Mouse (Mus musculus) liver, embryonic 15.5 days (tissue): ENCODE measurements around the gene Rps6kc1. TPM values are rescaled to one million over a fixed set of nuclear protein-coding genes. Genes with fewer than 3 reads are reported as not detected.
A peak's percentile ranks its signal among the peaks of the same experiment; 100 is the strongest.

Experiments used
- ATAC-seq: fragments of 200-750 bp; cut with Nextera tagmentation; 2 replicates; pipeline ENCODE4 v1.8.0; 2017; ENCODE audit warnings: moderate number of reproducible peaks, mild to moderate bottlenecking, moderate library complexity; ENCODE audit not compliant: insufficient read depth
- H3K27ac ChIP-seq: fragments of 300-500 bp; sonication (generic); replicated peaks from 2 replicates; pipeline ENCODE4 v1.5.1; 2015; ENCODE audit warnings: mild to moderate bottlenecking, inconsistent platforms
- H3K27me3 ChIP-seq: fragments of 300-500 bp; sonication (generic); 2 replicates; pipeline ENCODE4 v1.6.1; 2015; ENCODE audit warnings: mild to moderate bottlenecking, inconsistent platforms
- H3K36me3 ChIP-seq: fragments of 300-500 bp; sonication (generic); replicated peaks from 2 replicates; pipeline ENCODE4 v1.6.1; 2015; ENCODE audit warnings: moderate library complexity, mild to moderate bottlenecking, inconsistent platforms
- H3K4me1 ChIP-seq: fragments of 300-500 bp; sonication (generic); replicated peaks from 2 replicates; pipeline ENCODE4 v1.6.1; 2015; ENCODE audit warnings: inconsistent platforms
- H3K4me2 ChIP-seq: fragments of 300-500 bp; sonication (generic); 2 replicates; pipeline ENCODE4 v1.6.1; 2015; ENCODE audit warnings: moderate library complexity, mild to moderate bottlenecking, inconsistent platforms
- H3K4me3 ChIP-seq: fragments of 300-500 bp; sonication (generic); replicated peaks from 2 replicates; pipeline ENCODE4 v1.5.1; 2015; ENCODE audit warnings: mild to moderate bottlenecking, inconsistent platforms
- H3K9ac ChIP-seq: fragments of 300-500 bp; sonication (generic); 2 replicates; pipeline ENCODE4 v1.6.1; 2015; ENCODE audit warnings: moderate library complexity, mild to moderate bottlenecking, inconsistent platforms
- H3K9me3 ChIP-seq: fragments of 300-500 bp; sonication (generic); replicated peaks from 2 replicates; pipeline ENCODE4 v1.6.1; 2016; ENCODE audit warnings: inconsistent platforms
- WGBS: fragments of 180-500 bp; shearing (Covaris S2); methylation state at CpG from one replicate; pipeline ENCODE4 v1.1.7; 2015; ENCODE audit warnings: mixed read lengths; ENCODE audit not compliant: insufficient replicate concordance; 5-methylcytosine and 5-hydroxymethylcytosine counted together
- polyA plus RNA-seq: library from polyadenylated mRNA; unstranded; fragments of >200 nt; fragmentation: Nextera tagmentation; extraction: Ambion mirVana; gene quantifications from 2 replicates; pipeline ENCODE4 v1.2.1, GENCODE M21; 2015

The Rps6kc1 gene
- polyA plus RNA-seq, 1 experiment from 2014 or later, result 3.5 TPM

GRCm38 (mm10) chr1:190834201-190834907, 77.2 kb downstream of the Rps6kc1 start:
- Histone ChIP-seq H3K4me3 (no peak overlapping the region), H3K27me3 (no peaks in the 10 kb centered on the region), H3K36me3 (no peaks in the 10 kb centered on the region), H3K4me1 (no peaks in the 10 kb centered on the region; the same call in 1 of the 2 replicates), H3K4me2 (no peak overlapping the region), H3K9me3 (no peaks in the 10 kb centered on the region), H3K27ac (no peak overlapping the region), H3K9ac (no peak overlapping the region)
- WGBS, result 59% methylated on average over 7 of the region's 7 CpGs
- no peak for ATAC-seq

DNA sequence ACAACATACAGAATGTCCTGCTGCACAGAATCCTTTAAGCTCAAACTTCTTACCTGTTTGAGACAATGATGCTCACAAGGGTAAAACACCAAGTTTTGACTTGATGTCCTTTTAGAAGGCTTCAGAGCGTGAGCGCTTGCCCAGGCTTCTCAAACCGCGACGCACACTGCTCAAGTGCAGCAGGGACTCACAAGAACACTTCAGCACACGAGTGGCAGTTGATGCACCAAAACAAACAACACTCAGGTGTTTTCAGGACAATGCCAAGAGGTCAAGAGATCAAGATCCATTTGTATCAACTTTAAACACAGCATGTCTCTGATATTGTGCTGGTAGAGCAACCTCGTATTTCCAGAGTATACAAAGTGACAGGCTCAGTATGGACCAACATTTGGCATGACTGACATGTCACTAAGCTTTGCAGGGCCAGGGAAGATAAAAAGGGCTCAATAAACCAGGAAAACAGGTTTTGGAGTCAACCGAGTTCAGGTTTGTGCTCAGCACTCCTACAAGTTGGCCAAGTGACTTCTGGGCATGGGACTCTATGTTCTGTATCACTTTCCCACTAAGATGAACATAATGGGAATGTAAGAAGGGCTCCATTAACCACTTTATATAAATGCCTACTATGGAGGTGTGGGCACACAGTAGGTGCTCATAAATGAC, 78.5 kb downstream of the Rps6kc1 start:
- Histone ChIP-seq H3K9me3 (no peaks in the 10 kb centered on the region), H3K4me1 (no peaks in the 10 kb centered on the region; the same call in 1 of the 2 replicates), H3K27ac (no peak overlapping the region), H3K36me3 (no peaks in the 10 kb centered on the region), H3K27me3 (no peaks in the 10 kb centered on the region), H3K4me2 (no peak overlapping the region), H3K9ac (no peak overlapping the region), H3K4me3 (no peak overlapping the region)
- ATAC-seq, result no peak
- 78% methylated on average over 8 of the region's 8 CpGs for WGBS

DNA sequence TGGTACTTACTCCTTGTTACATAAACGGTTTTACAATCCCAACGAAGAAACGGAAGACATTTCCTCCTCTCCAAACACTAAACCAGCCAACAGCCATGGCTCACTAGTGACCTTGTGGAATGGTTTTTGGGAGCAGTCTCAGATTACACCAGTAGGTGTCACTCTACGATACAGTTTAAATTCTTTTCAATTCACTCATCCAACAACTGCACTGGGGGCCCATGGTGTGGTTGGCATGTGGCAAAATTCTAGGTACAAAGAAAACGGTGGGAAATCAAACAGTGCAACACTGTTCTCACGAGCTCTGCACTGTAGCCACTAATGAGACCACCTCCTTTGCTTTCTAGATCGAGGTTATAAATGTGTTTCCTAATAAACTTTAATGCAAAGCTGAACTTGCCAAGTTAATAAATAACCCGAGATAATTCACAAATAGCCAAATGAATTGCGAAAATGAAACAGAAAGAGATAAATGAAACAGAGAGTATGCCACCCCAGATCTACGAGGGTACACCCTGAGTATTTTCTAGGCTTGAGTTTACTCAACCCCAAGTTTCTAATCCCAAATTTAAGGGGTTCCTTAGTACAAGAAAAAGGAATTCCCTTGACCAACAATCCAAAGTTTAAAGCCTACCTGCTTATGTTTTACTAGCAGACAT, 79.6 kb downstream of the Rps6kc1 start:
- H3K9me3 ChIP-seq, result no peaks in the 10 kb centered on the region
- H3K9ac ChIP-seq, result no peak overlapping the region
- no peak overlapping the region for H3K27ac ChIP-seq
- no peaks in the 10 kb centered on the region for H3K27me3 ChIP-seq
- no peaks in the 10 kb centered on the region; the same call in 1 of the 2 replicates for H3K4me1 ChIP-seq
- H3K36me3 ChIP-seq, result no peaks in the 10 kb centered on the region
- WGBS, result 37% methylated on average over 10 of the region's 10 CpGs
- no peak for ATAC-seq
- no peak overlapping the region for H3K4me2 ChIP-seq
- H3K4me3 ChIP-seq, result no peak overlapping the region

DNA sequence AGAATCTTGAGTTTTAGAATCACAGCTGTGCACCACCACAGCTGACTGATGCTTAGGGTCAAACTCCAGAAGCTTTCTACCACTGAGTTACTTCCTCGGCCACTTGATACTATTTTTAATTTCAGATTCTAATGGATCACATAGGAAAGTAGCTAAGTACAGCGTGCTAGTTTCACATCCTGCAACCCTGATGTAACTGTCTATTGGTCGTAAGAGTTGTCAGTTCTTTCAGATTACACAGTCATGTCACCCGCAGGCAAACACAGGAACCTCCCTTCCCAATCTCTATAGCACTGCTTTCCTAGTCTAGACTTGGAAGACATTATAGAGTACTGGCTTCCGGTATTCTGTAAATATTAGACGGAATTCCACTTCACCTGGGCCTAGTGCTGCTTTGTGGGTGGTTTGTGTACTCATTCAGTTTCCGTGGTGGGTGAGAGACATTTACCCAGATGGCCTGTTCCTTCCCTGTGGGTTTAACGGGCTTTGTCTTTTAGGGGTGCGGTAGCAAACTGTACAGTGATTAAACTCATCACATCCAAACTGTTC, 85.0 kb downstream of the Rps6kc1 start:
- 64% methylated on average over 9 of the region's 9 CpGs for WGBS
- no peak overlapping the region for H3K4me2 ChIP-seq
- H3K36me3 ChIP-seq, result no peaks in the 10 kb centered on the region
- H3K4me3 ChIP-seq, result no peak overlapping the region
- no peaks in the 10 kb centered on the region for H3K4me1 ChIP-seq
- ATAC-seq, result no peak
- H3K9me3 ChIP-seq, result no peaks in the 10 kb centered on the region
- no peak overlapping the region for H3K27ac ChIP-seq
- no peak overlapping the region for H3K9ac ChIP-seq
- no peaks in the 10 kb centered on the region for H3K27me3 ChIP-seq

GRCm38 (mm10) chr1:190823745-190824144, 87.8 kb downstream of the Rps6kc1 start:
- Histone ChIP-seq H3K4me3 (no peak overlapping the region), H3K27ac (no peak overlapping the region), H3K4me2 (no peak overlapping the region), H3K4me1 (no peaks in the 10 kb centered on the region), H3K9me3 (no peaks in the 10 kb centered on the region), H3K9ac (no peak overlapping the region), H3K27me3 (no peaks in the 10 kb centered on the region), H3K36me3 (no peaks in the 10 kb centered on the region)
- 74% methylated on average over 4 of the region's 4 CpGs for WGBS
- ATAC-seq, result no peak

- Histone ChIP-seq H3K27ac (no peak overlapping the region), H3K9ac (no peak overlapping the region)
- ATAC-seq, result no peak
These were observed 95.4 kb downstream of the Rps6kc1 start for GRCm38 (mm10) chr1:190816141-190816540.

DNA sequence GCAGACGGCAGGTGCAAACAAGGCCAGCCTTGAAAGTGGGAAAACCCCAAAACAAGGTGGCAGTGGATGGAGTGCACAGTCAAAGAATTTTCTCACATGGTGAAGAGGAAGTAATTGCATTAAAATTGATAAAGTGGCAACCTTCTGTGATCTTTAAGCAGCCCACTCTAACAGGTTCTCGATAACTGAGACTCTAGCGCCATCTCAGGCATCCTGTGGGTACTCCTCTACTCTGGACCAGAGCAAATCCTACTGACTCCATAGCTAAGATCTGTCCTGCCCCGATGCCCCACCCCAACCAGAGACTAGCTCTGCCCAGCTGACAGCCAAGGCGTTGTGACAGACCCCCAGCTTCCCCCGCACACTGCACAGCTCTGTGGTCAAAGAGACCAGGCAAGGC, 101.2 kb downstream of the Rps6kc1 start:
- Histone ChIP-seq H3K27me3 (no peaks in the 10 kb centered on the region), H3K9me3 (no peaks in the 10 kb centered on the region), H3K9ac (no peak overlapping the region), H3K4me2 (no peak overlapping the region), H3K36me3 (no peaks in the 10 kb centered on the region), H3K27ac (no peak overlapping the region), H3K4me1 (no peaks in the 10 kb centered on the region), H3K4me3 (no peak overlapping the region)
- WGBS, result 66% methylated on average over 6 of the region's 6 CpGs
- no peak for ATAC-seq

More at GRCm38 (mm10) chr1:190816141-190816540, 95.4 kb downstream of the Rps6kc1 start:
- no peak overlapping the region for H3K4me2 ChIP-seq
- 0 out of 2 replicates have a peak, but pooled peaks cover 3% of the 10 kb centered on the region for H3K4me1 ChIP-seq
- WGBS, result 71% methylated on average over 11 of the region's 11 CpGs
- no peaks in the 10 kb centered on the region for H3K27me3 ChIP-seq
- no peaks in the 10 kb centered on the region for H3K36me3 ChIP-seq
- no peak overlapping the region for H3K4me3 ChIP-seq
- no peaks in the 10 kb centered on the region for H3K9me3 ChIP-seq

DNA sequence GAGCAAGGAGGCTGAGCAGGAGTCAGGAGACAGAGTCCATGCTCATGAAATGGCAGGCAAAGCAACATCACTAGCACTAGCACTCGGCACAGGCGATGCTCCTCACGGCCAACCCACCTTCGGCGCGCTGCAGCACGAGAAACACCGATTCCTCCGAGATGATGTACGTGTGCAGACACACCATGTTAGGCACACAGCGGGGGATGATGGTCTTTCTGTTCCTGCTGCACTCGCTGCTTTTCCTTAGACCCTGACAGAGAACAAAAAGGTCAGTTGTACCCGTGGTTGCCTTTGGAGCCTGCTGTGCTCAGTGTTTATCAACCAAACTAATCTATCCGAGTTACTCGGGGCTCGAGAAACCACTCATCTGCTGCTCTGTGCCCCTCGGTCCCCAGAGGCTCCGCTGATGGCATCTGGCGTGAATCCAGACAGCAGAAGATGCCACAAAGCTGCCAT, 102.8 kb downstream of the Rps6kc1 start:
- H3K9me3 ChIP-seq, result no peaks in the 10 kb centered on the region
- WGBS, result 70% methylated on average over 19 of the region's 19 CpGs
- no peak overlapping the region for H3K4me3 ChIP-seq
- H3K36me3 ChIP-seq, result no peaks in the 10 kb centered on the region
- H3K4me1 ChIP-seq, result no peaks in the 10 kb centered on the region
- H3K27me3 ChIP-seq, result no peaks in the 10 kb centered on the region
- no peak for ATAC-seq
- no peak overlapping the region for H3K27ac ChIP-seq
- no peak overlapping the region for H3K4me2 ChIP-seq
- H3K9ac ChIP-seq, result no peak overlapping the region

DNA sequence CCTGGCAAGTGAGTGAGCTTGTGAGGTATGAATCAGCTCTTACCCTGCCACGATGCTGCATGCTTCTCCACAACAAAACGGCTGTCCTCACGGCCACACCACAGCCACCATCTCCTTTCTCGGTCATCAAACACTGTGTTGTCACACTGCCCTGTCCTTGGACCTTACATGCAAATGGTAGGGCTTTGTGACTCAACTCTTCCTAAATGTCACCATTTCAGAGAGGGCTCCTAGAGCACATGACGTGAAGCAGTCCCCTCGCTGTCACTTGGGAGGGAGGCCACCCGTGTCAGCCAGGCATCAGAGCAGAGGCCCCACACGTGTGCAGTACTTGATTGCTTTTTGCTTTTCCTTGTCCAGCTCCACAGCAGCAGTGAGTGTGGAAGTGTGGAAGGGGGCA, 104.8 kb downstream of the Rps6kc1 start:
- Histone ChIP-seq H3K36me3 (no peaks in the 10 kb centered on the region), H3K4me1 (no peaks in the 10 kb centered on the region), H3K27me3 (no peaks in the 10 kb centered on the region), H3K4me2 (no peak overlapping the region), H3K4me3 (no peak overlapping the region), H3K27ac (no peak overlapping the region), H3K9ac (no peak overlapping the region), H3K9me3 (no peaks in the 10 kb centered on the region)
- 75% methylated on average over 8 of the region's 8 CpGs for WGBS
- no peak for ATAC-seq

DNA sequence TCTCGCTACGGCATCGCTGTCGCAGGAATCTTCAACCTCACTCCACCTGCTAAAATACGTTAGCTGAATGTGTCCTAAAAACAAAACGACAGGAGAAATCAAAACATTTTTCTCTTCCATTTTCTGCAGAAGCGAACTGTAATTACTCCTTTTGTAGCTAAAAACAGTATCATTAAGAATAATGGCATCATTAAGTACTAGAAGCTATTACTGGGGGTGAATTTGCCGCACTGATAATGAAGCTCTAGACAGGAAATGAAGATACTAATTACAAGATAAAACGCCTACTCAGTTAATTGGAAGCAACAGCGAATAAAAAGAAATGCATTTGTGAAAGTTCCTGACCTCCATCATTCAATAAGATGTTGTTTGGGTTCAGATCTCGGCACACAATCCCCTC, 112.9 kb downstream of the Rps6kc1 start:
- Histone ChIP-seq H3K36me3 (peaks cover 23% of the 10 kb centered on the region), H3K4me1 (no peaks in the 10 kb centered on the region), H3K4me3 (no peak overlapping the region), H3K27ac (no peak overlapping the region), H3K9ac (no peak overlapping the region), H3K4me2 (no peak overlapping the region), H3K9me3 (no peaks in the 10 kb centered on the region), H3K27me3 (no peaks in the 10 kb centered on the region)
- 72% methylated on average over 11 of the region's 11 CpGs for WGBS
- ATAC-seq, result no peak

DNA sequence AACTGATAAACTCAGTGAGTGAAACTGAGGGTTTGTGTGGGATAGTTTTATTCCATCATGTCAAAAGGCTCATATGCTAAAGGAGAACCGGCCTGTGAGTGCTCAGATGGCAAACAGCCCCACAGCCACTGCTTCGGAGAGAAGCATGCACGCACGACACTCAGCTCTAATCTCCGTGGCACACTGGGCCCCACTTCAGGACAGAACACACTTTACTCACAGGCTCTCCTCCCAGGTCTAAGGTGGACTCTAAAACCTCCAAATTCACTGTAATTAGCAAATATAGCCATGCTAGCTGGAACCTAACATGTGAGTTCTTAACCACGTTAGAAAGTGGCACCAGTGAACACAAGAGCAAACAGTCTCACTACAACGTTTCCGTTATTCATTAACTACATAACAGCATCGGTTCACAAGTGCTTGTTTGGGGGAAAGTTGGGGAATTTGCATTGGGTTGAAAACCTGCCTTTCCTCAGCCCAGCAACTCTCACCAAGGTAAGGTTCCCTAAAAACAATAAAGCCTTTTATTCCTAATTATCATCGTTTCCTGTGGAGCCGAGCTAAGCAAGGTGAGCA, 114.0 kb downstream of the Rps6kc1 start:
- no peak for ATAC-seq
- peak overlapping the region; percentile 61 for H3K27ac ChIP-seq

More for the DNA sequence above, 114.0 kb downstream of the Rps6kc1 start:
- Histone ChIP-seq H3K4me1 (no peaks in the 10 kb centered on the region), H3K9ac (no peak overlapping the region), H3K9me3 (no peaks in the 10 kb centered on the region), H3K4me3 (no peak overlapping the region), H3K4me2 (no peak overlapping the region), H3K27me3 (no peaks in the 10 kb centered on the region), H3K36me3 (peaks cover 23% of the 10 kb centered on the region)
- WGBS, result 64% methylated on average over 11 of the region's 11 CpGs
